Mouse (Mus musculus) heart, postnatal 0 days (tissue): ENCODE measurements around the gene Samd14.
A peak's percentile ranks its signal among the peaks of the same experiment; 100 is the strongest.

ENCODE experiments used
- CTCF ChIP-seq: IDR thresholded peaks from 2 replicates; pipeline ENCODE4 v1.5.1; 2016; ENCODE audit warnings: antibody characterized with exemption, control low read depth, low read depth
- EP300 ChIP-seq: IDR thresholded peaks from 2 replicates; pipeline ENCODE4 v1.6.1; 2016; ENCODE audit warnings: antibody characterized with exemption, low read depth

- TF ChIP-seq CTCF (peak; percentile 100), EP300 (no peak)
Observed at GRCm38 (mm10) chr11:94978947-94979346, 30.7 kb upstream of the Samd14 start.
